Mouse (Mus musculus): ENCODE results near the gene Gstk1.
A peak's percentile ranks its signal among the peaks of the same experiment; 100 is the strongest.

Gene Gstk1

GRCm38 (mm10) chr6:42245711-42246353, at the start of gene Gstk1:
Gene Gstk1, plus strand, starts transcription at chr6:42245935.
- ATAC-seq (ENCODE audit: insufficient number of reproducible peaks, low FRiP score, low TSS enrichment) = peak; percentile 99

GRCm38 (mm10) chr6:42197710-42198109, 48.0 kb upstream of the Gstk1 start:
- ATAC-seq (ENCODE audit: insufficient number of reproducible peaks, low FRiP score, low TSS enrichment) = no peak

GRCm38 (mm10) chr6:42199498-42199897, 46.2 kb upstream of the Gstk1 start:
- ATAC-seq (ENCODE audit: insufficient number of reproducible peaks, low FRiP score, low TSS enrichment) = no peak

GRCm38 (mm10) chr6:42215028-42215427, 30.7 kb upstream of the Gstk1 start, which contains the start of gene Tas2r144:
Gene Tas2r144, plus strand, starts transcription at chr6:42215328.
- ATAC-seq (ENCODE audit: insufficient number of reproducible peaks, low FRiP score, low TSS enrichment) = no peak

- 0 out of 2 replicates have a peak, but pooled peaks have one; percentile 31 for ATAC-seq (ENCODE audit: insufficient number of reproducible peaks, low FRiP score, low TSS enrichment)
Measured at GRCm38 (mm10) chr6:42222286-42222685, 23.4 kb upstream of the Gstk1 start.

GRCm38 (mm10) chr6:42225046-42225445, 20.7 kb upstream of the Gstk1 start:
- ATAC-seq (ENCODE audit: insufficient number of reproducible peaks, low FRiP score, low TSS enrichment) = no peak

GRCm38 (mm10) chr6:42227240-42228101, 18.3 kb upstream of the Gstk1 start:
- peak; percentile 68 for ATAC-seq (ENCODE audit: insufficient number of reproducible peaks, low FRiP score, low TSS enrichment)

- no peak for ATAC-seq (ENCODE audit: insufficient number of reproducible peaks, low FRiP score, low TSS enrichment)
Measured at GRCm38 (mm10) chr6:42229610-42230009, 16.1 kb upstream of the Gstk1 start.

- no peak for ATAC-seq (ENCODE audit: insufficient number of reproducible peaks, low FRiP score, low TSS enrichment)
Measured at GRCm38 (mm10) chr6:42231191-42231590, 14.5 kb upstream of the Gstk1 start.

- no peak for ATAC-seq (ENCODE audit: insufficient number of reproducible peaks, low FRiP score, low TSS enrichment)
Measured at GRCm38 (mm10) chr6:42237276-42237805, 8.4 kb upstream of the Gstk1 start.

GRCm38 (mm10) chr6:42241311-42242045, 4.3 kb upstream of the Gstk1 start:
- no peak for ATAC-seq (ENCODE audit: insufficient number of reproducible peaks, low FRiP score, low TSS enrichment)

- no peak for ATAC-seq (ENCODE audit: insufficient number of reproducible peaks, low FRiP score, low TSS enrichment)
Measured at GRCm38 (mm10) chr6:42247173-42247572, 1.4 kb downstream of the Gstk1 start.

GRCm38 (mm10) chr6:42247981-42248380, 2.2 kb downstream of the Gstk1 start:
- no peak for ATAC-seq (ENCODE audit: insufficient number of reproducible peaks, low FRiP score, low TSS enrichment)

- no peak for ATAC-seq (ENCODE audit: insufficient number of reproducible peaks, low FRiP score, low TSS enrichment)
Measured at GRCm38 (mm10) chr6:42251791-42252190, 6.1 kb downstream of the Gstk1 start.

- ATAC-seq (ENCODE audit: insufficient number of reproducible peaks, low FRiP score, low TSS enrichment) = no peak
Measured at GRCm38 (mm10) chr6:42253103-42253502, 7.4 kb downstream of the Gstk1 start.

- ATAC-seq (ENCODE audit: insufficient number of reproducible peaks, low FRiP score, low TSS enrichment) = 0 out of 2 replicates have a peak, but pooled peaks have one; percentile 26
Measured at GRCm38 (mm10) chr6:42257303-42257863, 11.6 kb downstream of the Gstk1 start.

GRCm38 (mm10) chr6:42260430-42260829, 14.7 kb downstream of the Gstk1 start:
- ATAC-seq (ENCODE audit: insufficient number of reproducible peaks, low FRiP score, low TSS enrichment) = no peak

- no peak for ATAC-seq (ENCODE audit: insufficient number of reproducible peaks, low FRiP score, low TSS enrichment)
Measured at GRCm38 (mm10) chr6:42261524-42262170, 15.9 kb downstream of the Gstk1 start, which contains the start of gene Tmem139. Gene Tmem139, plus strand, starts transcription at chr6:42261970.

GRCm38 (mm10) chr6:42264626-42265312, 19.0 kb downstream of the Gstk1 start, which contains the start of gene Casp2:
Gene Casp2, plus strand, starts transcription at chr6:42264985.
- peak; percentile 98 for ATAC-seq (ENCODE audit: insufficient number of reproducible peaks, low FRiP score, low TSS enrichment)
